Mouse (Mus musculus) forebrain, postnatal 0 days (tissue): ENCODE measurements around the gene Mdc1. TPM values are rescaled to one million over a fixed set of nuclear protein-coding genes. Genes with fewer than 3 reads are reported as not detected.

Experiments
- ATAC-seq: fragments of 200-750 bp; cut with Nextera tagmentation; 2 replicates; pipeline ENCODE4 v1.8.0; 2017; ENCODE audit warnings: mild to moderate bottlenecking, moderate library complexity
- DNase-seq: peaks from one replicate; pipeline ENCODE4 v3.0.0-alpha.2; 2015
- H3K27ac ChIP-seq: fragments of 300-500 bp; sonication (generic); 2 replicates; pipeline ENCODE4 v1.5.1; 2014; ENCODE audit warnings: low read depth, mild to moderate bottlenecking, antibody characterized with exemption, low read length, moderate library complexity, mixed read lengths
- H3K27me3 ChIP-seq: fragments of 300-500 bp; sonication (generic); 2 replicates; pipeline ENCODE4 v1.6.1; 2014; ENCODE audit warnings: mild to moderate bottlenecking, low read length, mixed read lengths; ENCODE audit not compliant: insufficient read depth
- H3K36me3 ChIP-seq: fragments of 300-500 bp; sonication (generic); 2 replicates; pipeline ENCODE4 v1.6.1; 2014; ENCODE audit warnings: mild to moderate bottlenecking, moderate library complexity; ENCODE audit not compliant: insufficient read depth
- H3K4me1 ChIP-seq: fragments of 300-500 bp; sonication (generic); 2 replicates; pipeline ENCODE4 v1.6.1; 2014; ENCODE audit warnings: antibody characterized with exemption; ENCODE audit not compliant: insufficient read depth
- H3K4me2 ChIP-seq: fragments of 300-500 bp; sonication (generic); 2 replicates; pipeline ENCODE4 v1.6.1; 2014; ENCODE audit warnings: low read depth, mild to moderate bottlenecking, moderate library complexity
- H3K4me3 ChIP-seq: fragments of 300-500 bp; sonication (generic); 2 replicates; pipeline ENCODE4 v1.5.1; 2014; ENCODE audit warnings: low read depth, low read length, mixed read lengths
- H3K9ac ChIP-seq: fragments of 300-500 bp; sonication (generic); 2 replicates; pipeline ENCODE4 v1.6.1; 2014; ENCODE audit warnings: mild to moderate bottlenecking
- H3K9me3 ChIP-seq: fragments of 300-500 bp; sonication (generic); 2 replicates; pipeline ENCODE4 v1.6.1; 2016; ENCODE audit warnings: low read length
- CTCF ChIP-seq: sonication (generic); IDR thresholded peaks from 2 replicates; pipeline ENCODE4 v1.5.1; 2016; ENCODE audit warnings: antibody characterized with exemption, control low read depth, low read depth
- WGBS: fragments of 180-500 bp; shearing (Covaris S2); extraction: QIAGEN DNeasy Blood & Tissue Kit; methylation state at CpG from one replicate; pipeline ENCODE4 v1.1.7; 2014; 5-methylcytosine and 5-hydroxymethylcytosine counted together
- polyA plus RNA-seq: library from polyadenylated mRNA; unstranded; fragments of >200 nt; fragmentation: Nextera tagmentation; extraction: Ambion mirVana; gene quantifications from 2 replicates; pipeline ENCODE4 v1.2.1, GENCODE M21; 2015
- total RNA-seq: library from RNA; depleted of rRNA; stranded (reverse); fragments of >200 nt; gene quantifications from 2 replicates; pipeline ENCODE4 v1.2.3, GENCODE M21; 2014

Mdc1 gene
- total and polyA plus RNA-seq, 2 experiments from 2014 or later = 4.4 to 20.4 TPM

GRCm38 (mm10) chr17:35822564-35822963, 18.8 kb upstream of the Mdc1 start:
- DNase-seq (no peak), ATAC-seq (no peak)
- Histone ChIP-seq H3K4me3 (peak overlapping the region; percentile 72), H3K36me3 (peaks cover 12% of the 10 kb centered on the region), H3K9me3 (no peaks in the 10 kb centered on the region), H3K4me1 (peaks cover 14% of the 10 kb centered on the region), H3K27me3 (no peaks in the 10 kb centered on the region), H3K27ac (peak overlapping the region; percentile 70), H3K4me2 (peak overlapping the region; percentile 80), H3K9ac (peak overlapping the region; percentile 79)
- WGBS = 3% methylated on average over 11 of the region's 11 CpGs
- TF ChIP-seq CTCF = no peak

GRCm38 (mm10) chr17:35822964-35823937, 18.1 kb upstream of the Mdc1 start, which contains the start of gene Flot1:
Flot1 (plus strand) TSS chr17:35823230.
- H3K4me2 ChIP-seq = peak within 1 kb of the TSS; percentile 80
- peak within 1 kb of the TSS; percentile 79 for H3K9ac ChIP-seq
- peak within 1 kb of the TSS; percentile 72 for H3K4me3 ChIP-seq
- peak; percentile 85 for DNase-seq
- peaks cover 14% of the 10 kb centered on the region for H3K36me3 ChIP-seq
- H3K9me3 ChIP-seq = no peaks in the 10 kb centered on the region
- H3K27me3 ChIP-seq = no peaks in the 10 kb centered on the region
- peak within 1 kb of the TSS; percentile 70 for H3K27ac ChIP-seq
- peaks cover 14% of the 10 kb centered on the region for H3K4me1 ChIP-seq
- TF ChIP-seq CTCF = peak; percentile 25; the same call in 1 of the 2 replicates
- 4% methylated on average over 40 of the region's 47 CpGs for WGBS
- peak; percentile 89 for ATAC-seq

DNA sequence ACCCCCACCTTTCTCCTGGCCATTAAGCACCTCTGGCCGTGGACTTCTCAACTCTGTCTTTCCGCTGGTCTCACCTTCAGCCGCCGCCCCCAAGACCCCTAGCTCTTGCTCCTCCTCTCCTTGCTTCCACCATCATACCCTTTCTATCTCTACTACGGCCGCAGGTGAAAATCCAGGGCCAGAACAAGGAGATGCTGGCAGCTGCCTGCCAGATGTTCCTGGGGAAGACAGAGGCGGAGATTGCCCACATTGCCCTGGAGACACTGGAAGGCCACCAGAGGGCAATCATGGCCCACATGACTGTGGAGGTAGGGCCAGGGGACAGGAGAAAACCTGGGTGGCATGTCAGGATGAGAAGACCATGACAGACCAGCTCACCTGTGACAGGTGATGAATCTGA, 16.9 kb upstream of the Mdc1 start:
- 67% methylated on average over 7 of the region's 7 CpGs for WGBS
- H3K4me2 ChIP-seq = peak overlapping the region; percentile 80
- no peak for DNase-seq
- TF ChIP-seq CTCF = peak; percentile 38
- H3K36me3 ChIP-seq = peaks cover 14% of the 10 kb centered on the region
- peaks cover 14% of the 10 kb centered on the region for H3K4me1 ChIP-seq
- peak overlapping the region; percentile 79; the same call in 1 of the 2 replicates for H3K9ac ChIP-seq
- H3K9me3 ChIP-seq = no peaks in the 10 kb centered on the region
- no peaks in the 10 kb centered on the region for H3K27me3 ChIP-seq
- H3K27ac ChIP-seq = no peak overlapping the region
- H3K4me3 ChIP-seq = no peak overlapping the region
- ATAC-seq = no peak

- TF ChIP-seq CTCF = no peak
- H3K27me3 ChIP-seq = no peaks in the 10 kb centered on the region
- H3K9ac ChIP-seq = no peak overlapping the region
- no peak overlapping the region for H3K4me2 ChIP-seq
- peaks cover 14% of the 10 kb centered on the region for H3K36me3 ChIP-seq
- no peak overlapping the region for H3K4me3 ChIP-seq
- peaks cover 14% of the 10 kb centered on the region for H3K4me1 ChIP-seq
- H3K27ac ChIP-seq = no peak overlapping the region
- DNase-seq = no peak
- 90% methylated on average over 13 of the region's 13 CpGs for WGBS
- ATAC-seq = no peak
- no peaks in the 10 kb centered on the region for H3K9me3 ChIP-seq
Measured at GRCm38 (mm10) chr17:35825109-35825850, 16.0 kb upstream of the Mdc1 start.

DNA sequence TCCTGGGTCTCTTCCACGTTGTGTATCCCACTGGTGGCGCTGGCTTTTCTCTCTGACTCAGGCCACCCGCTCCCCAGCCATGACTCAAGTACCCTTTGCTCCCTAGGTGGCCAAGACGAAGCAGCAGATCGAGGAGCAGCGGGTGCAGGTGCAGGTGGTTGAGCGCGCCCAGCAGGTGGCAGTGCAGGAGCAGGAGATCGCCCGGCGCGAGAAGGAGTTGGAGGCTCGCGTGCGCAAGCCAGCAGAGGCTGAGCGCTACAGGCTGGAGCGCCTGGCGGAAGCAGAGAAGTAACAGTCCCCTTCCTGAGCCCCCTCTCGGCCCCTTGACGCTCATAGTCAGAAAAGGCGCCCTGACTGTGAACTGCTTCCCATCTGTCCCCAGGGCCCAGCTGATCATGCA, 11.6 kb upstream of the Mdc1 start:
- H3K4me3 ChIP-seq = no peak overlapping the region
- peak; percentile 89 for DNase-seq
- ATAC-seq = peak; percentile 83
- H3K4me1 ChIP-seq = peaks cover 12% of the 10 kb centered on the region; the same call in 1 of the 2 replicates
- peak; percentile 94 for TF ChIP-seq CTCF
- H3K4me2 ChIP-seq = 0 out of 2 replicates have a peak overlapping the region, but pooled peaks have one; percentile 5
- H3K9ac ChIP-seq = no peak overlapping the region
- WGBS = 5% methylated on average over 21 of the region's 21 CpGs
- no peaks in the 10 kb centered on the region for H3K9me3 ChIP-seq
- H3K27me3 ChIP-seq = no peaks in the 10 kb centered on the region
- peaks cover 55% of the 10 kb centered on the region for H3K36me3 ChIP-seq
- no peak overlapping the region for H3K27ac ChIP-seq

DNA sequence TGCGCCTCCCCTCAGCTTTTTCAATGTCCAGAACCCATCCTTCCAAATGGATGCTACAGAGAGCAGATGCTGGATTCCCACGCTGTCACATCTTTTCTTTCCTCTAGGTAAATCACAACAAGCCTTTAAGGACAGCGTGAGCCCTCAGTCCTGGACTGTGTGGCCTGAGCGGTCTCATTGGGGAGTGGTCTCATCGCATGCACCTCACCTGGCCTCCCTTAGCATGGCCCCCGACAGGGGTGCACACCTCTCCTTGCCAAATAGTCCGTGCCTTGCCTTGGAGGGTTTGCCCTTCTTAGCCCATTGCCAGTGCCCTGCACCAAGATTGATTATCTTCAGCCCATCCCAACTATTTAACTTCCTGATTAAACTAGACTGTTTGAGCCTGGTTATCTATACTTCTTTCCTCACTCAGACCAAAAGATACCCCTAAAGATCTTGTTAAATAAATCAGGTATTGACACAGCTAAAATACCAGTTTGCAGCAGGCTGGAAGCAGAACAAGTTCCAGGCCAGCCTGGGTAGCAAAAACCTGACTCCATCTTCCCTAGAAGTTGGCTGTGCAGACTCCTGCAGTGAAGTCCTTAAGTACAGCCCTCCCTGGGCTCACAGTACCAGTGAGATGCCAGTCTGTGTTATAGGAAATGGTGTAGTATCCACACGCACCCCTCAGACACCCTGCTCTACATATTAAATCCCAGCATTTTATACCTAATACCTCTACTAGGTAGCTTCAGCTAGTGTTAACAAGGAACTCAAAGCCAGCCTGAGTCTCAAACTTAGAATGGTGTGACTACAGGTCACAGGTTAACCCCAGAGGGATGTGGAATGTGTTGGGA, 8.7 kb upstream of the Mdc1 start:
- no peak for TF ChIP-seq CTCF

More for the DNA sequence above, 8.7 kb upstream of the Mdc1 start:
- DNase-seq (peak; percentile 20), ATAC-seq (no peak)
- Histone ChIP-seq H3K27ac (no peak overlapping the region), H3K4me2 (no peak overlapping the region), H3K4me1 (peaks cover 16% of the 10 kb centered on the region; the same call in 1 of the 2 replicates), H3K27me3 (no peaks in the 10 kb centered on the region), H3K9me3 (no peaks in the 10 kb centered on the region), H3K4me3 (no peak overlapping the region), H3K36me3 (peaks cover 56% of the 10 kb centered on the region), H3K9ac (0 out of 2 replicates have a peak overlapping the region, but pooled peaks have one; percentile 22)
- WGBS = 62% methylated on average over 8 of the region's 8 CpGs
